Mouse (Mus musculus): ENCODE data around the gene Mif4gd. TPM values are rescaled to one million over a fixed set of nuclear protein-coding genes. Genes with fewer than 3 reads are reported as not detected.

The Mif4gd gene
- total and polyA plus RNA-seq, 3 experiments = 143 to 177 (median 174) TPM

DNA sequence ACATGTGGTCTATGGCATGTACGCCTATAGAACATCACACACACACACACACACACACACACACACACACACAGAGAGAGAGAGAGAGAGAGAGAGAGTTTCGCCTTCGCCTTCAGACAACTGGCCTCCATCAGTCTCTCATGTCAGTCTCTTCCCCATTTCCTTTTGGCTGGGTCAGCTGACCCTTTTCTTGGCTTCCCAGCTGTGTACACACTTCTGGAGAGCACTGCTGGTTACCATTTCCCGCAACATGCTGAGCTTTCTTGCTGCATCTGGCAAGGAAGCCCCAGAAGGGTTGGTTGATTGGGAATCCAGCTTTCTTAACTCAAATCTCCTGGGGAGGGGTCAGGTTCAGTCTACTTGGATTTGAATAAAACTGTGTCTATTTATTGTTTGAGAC, 21.3 kb upstream of the Mif4gd start:
- no peaks in the 10 kb centered on the region for H3K79me2 ChIP-seq (replicated peaks; ENCODE audit: control insufficient read depth, extremely low read depth, insufficient read depth, poor library complexity, severe bottlenecking)
- TF ChIP-seq KAT2A (IDR thresholded peaks at IDR 0.05; ENCODE audit: insufficient replicate concordance, low read length) = no peak
- TF ChIP-seq E2F4 (IDR thresholded peaks at IDR 0.05; ENCODE audit: insufficient replicate concordance, low read depth, low read length) = no peak
- peak; percentile 45 for TF ChIP-seq CHD2 (IDR thresholded peaks at IDR 0.05; ENCODE audit: low read length)
- peak; percentile 74; the same call in 1 of the 2 replicates for TF ChIP-seq SIN3A (IDR thresholded peaks at IDR 0.05; ENCODE audit: low read length)
- TF ChIP-seq MYC (IDR thresholded peaks at IDR 0.05; ENCODE audit: low read depth, low read length) = 0 out of 2 replicates have a peak, but pooled peaks have one; percentile 38
- TF ChIP-seq MAX (IDR thresholded peaks at IDR 0.05; ENCODE audit: low read length) = peak; percentile 69; the same call in 1 of the 2 replicates
- no peak for TF ChIP-seq NELFE (IDR thresholded peaks at IDR 0.05; ENCODE audit: low read depth, low read length)
- TF ChIP-seq ETS1 (conservative IDR thresholded peaks at IDR 0.05; ENCODE audit: low read depth, low read length) = peak; percentile 66
- no peak for TF ChIP-seq POLR2AphosphoS2 (IDR thresholded peaks at IDR 0.05; ENCODE audit: low read depth, low read length)
- no peak for TF ChIP-seq JUN (IDR thresholded peaks at IDR 0.05; ENCODE audit: insufficient read depth, low read depth, low read length)
- peak; percentile 41; the same call in 1 of the 2 replicates for TF ChIP-seq BHLHE40 (IDR thresholded peaks at IDR 0.05; ENCODE audit: low read depth, low read length)
- no peak for TF ChIP-seq ZKSCAN1 (IDR thresholded peaks at IDR 0.05; ENCODE audit: borderline replicate concordance, low read depth, low read length)
- TF ChIP-seq USF2 (conservative IDR thresholded peaks at IDR 0.05; ENCODE audit: low read depth, low read length) = peak; percentile 67
- TF ChIP-seq SMC3 (IDR thresholded peaks at IDR 0.05; ENCODE audit: low read depth, low read length) = no peak
- TF ChIP-seq ZMIZ1 (IDR thresholded peaks at IDR 0.05; ENCODE audit: low read depth, low read length) = no peak
- no peak for TF ChIP-seq MAFK (IDR thresholded peaks at IDR 0.05; ENCODE audit: insufficient replicate concordance, low read length)
- peak; percentile 68 for TF ChIP-seq IRF4 (IDR thresholded peaks at IDR 0.05; ENCODE audit: low read depth, low read length)
- TF ChIP-seq RCOR1 (conservative IDR thresholded peaks at IDR 0.05; ENCODE audit: low read depth, low read length) = no peak; the same call in 1 of the 2 replicates
- TF ChIP-seq TBP (conservative IDR thresholded peaks at IDR 0.05; ENCODE audit: low read depth, low read length) = 0 out of 2 replicates have a peak, but pooled peaks have one; percentile 19
- no peak for TF ChIP-seq JUND (conservative IDR thresholded peaks at IDR 0.05; ENCODE audit: low read depth, low read length)
- no peak for TF ChIP-seq PAX5 (IDR thresholded peaks at IDR 0.05; ENCODE audit: low read length)
- 0 out of 2 replicates have a peak, but pooled peaks have one; percentile 8 for TF ChIP-seq NRF1 (IDR thresholded peaks at IDR 0.05; ENCODE audit: low read depth, low read length)
- no peak for TF ChIP-seq POLR2A (IDR thresholded peaks at IDR 0.05; ENCODE audit: low read depth, low read length)
- no peak for TF ChIP-seq ZC3H11A (IDR thresholded peaks at IDR 0.05; ENCODE audit: low read depth, low read length)
- TF ChIP-seq USF1 (IDR thresholded peaks at IDR 0.05; ENCODE audit: low read depth, low read length) = peak; percentile 71
- TF ChIP-seq MXI1 (IDR thresholded peaks at IDR 0.05; ENCODE audit: low read depth, low read length) = peak; percentile 43; the same call in 1 of the 2 replicates
- TF ChIP-seq MEF2A (IDR thresholded peaks at IDR 0.05; ENCODE audit: borderline replicate concordance, low read depth, low read length) = no peak
- no peak for TF ChIP-seq CHD1 (IDR thresholded peaks at IDR 0.05; ENCODE audit: low read depth, low read length)
- TF ChIP-seq ZNF384 (IDR thresholded peaks at IDR 0.05; ENCODE audit: low read depth, low read length) = no peak
- TF ChIP-seq UBTF (IDR thresholded peaks at IDR 0.05; ENCODE audit: low read depth, low read length) = peak; percentile 38; the same call in 1 of the 2 replicates
- TF ChIP-seq EP300 (IDR thresholded peaks at IDR 0.05; ENCODE audit: low read length) = peak; percentile 71
- no peak for TF ChIP-seq GABPA (IDR thresholded peaks at IDR 0.05; ENCODE audit: insufficient replicate concordance, low read depth, low read length)
- TF ChIP-seq RAD21 (IDR thresholded peaks at IDR 0.05; ENCODE audit: low read depth, low read length) = no peak
- TF ChIP-seq TCF12 (IDR thresholded peaks at IDR 0.05; ENCODE audit: low read depth, low read length) = no peak; the same call in 1 of the 2 replicates
- no peak for TF ChIP-seq MAZ (IDR thresholded peaks at IDR 0.05; ENCODE audit: low read depth, low read length)
- TF ChIP-seq HCFC1 (IDR thresholded peaks at IDR 0.05; ENCODE audit: low read depth, low read length) = no peak
- no peak for TF ChIP-seq CTCF (conservative IDR thresholded peaks at IDR 0.05 in 1 of 2, IDR thresholded peaks at IDR 0.05 in 1 of 2; ENCODE audit: low read depth in 2 of 2, low read length in 2 of 2)
- TF ChIP-seq ELF1 (IDR thresholded peaks at IDR 0.05; ENCODE audit: low read depth, low read length) = peak; percentile 53; the same call in 1 of the 2 replicates
- dilution Hi-C loops (cut with MboI; ENCODE audit: extremely low pct_ligation_motif_present, extremely low pct_unique_long_range_greater_than_20kb, low sequenced_read_pairs) (no loop called here), in situ Hi-C loops (cut with MboI; ENCODE audit: low pct_ligation_motif_present, low pct_unique_long_range_greater_than_20kb, low sequenced_read_pairs) (loop anchor here (25.0 kb wide), 1 partner anchor 778 kb away; the partner anchor contains the start of gene Rnf157)
- H3K4me3 ChIP-seq (replicated peaks in 1 of 3; ENCODE audit: low read depth in 2 of 3, low read length in 2 of 3, poor library complexity in 1 of 3) = peak overlapping the region in 1 of 3 experiments; percentile 12
- peak overlapping the region; percentile 30; the same call in 1 of the 2 replicates for H3K9ac ChIP-seq (ENCODE audit: insufficient read depth, low read depth)
- peaks cover 40 to 79% of the 10 kb centered on the region in 2 experiments for H3K4me1 ChIP-seq (ENCODE audit: control insufficient read depth in 1 of 2, insufficient read depth in 2 of 2)
- H3K9me3 ChIP-seq (replicated peaks; ENCODE audit: low read length) = no peaks in the 10 kb centered on the region
- peak overlapping the region; percentile 97 for H3K27ac ChIP-seq (ENCODE audit: insufficient read depth, low read depth)
- H3K4me2 ChIP-seq (ENCODE audit: insufficient read depth, low read depth, poor library complexity, severe bottlenecking) = no peak overlapping the region
- H3K36me3 ChIP-seq (replicated peaks in 1 of 2; ENCODE audit: control insufficient read depth in 1 of 2, insufficient read depth in 1 of 2, low read length in 1 of 2) = no peaks in the 10 kb centered on the region
- H3K27me3 ChIP-seq (replicated peaks) = no peaks in the 10 kb centered on the region
- no peak for DNase-seq (ENCODE audit: extremely low read depth)

All from CH12.LX (cell line).